9 mouse cellular contexts compared by ENCODE assay signal in genomic region chr2:75588572-75588971, GRCm38 (mm10).
DNase-seq lines count a peak whose midpoint lies in the region; ATAC-seq and TF ChIP-seq lines count a peak whose summit lies in the region.
"Had no signal": no experiment of that assay in that cellular context is flagged by ENCODE, and none has a peak within 500 bp of the region (broad histone marks: within the 10 kb centered on the region; RNA-seq: fewer than 3 reads in every experiment).

No protein-coding gene starts in this region.

- 1% methylated on average over 6 of the region's 6 CpGs for WGBS in spleen, adult 2 months

- H3K36me3 ChIP-seq in spleen, adult 2 months (ENCODE audit: control insufficient read depth, insufficient read depth, low read length) = no peaks in the 10 kb centered on the region
- H3K36me3 ChIP-seq: heart, embryonic 15.5 days had no signal

- DNase-seq in adrenal gland, adult 18-20 months (ENCODE audit: low spot score in 2 of 2) = peak; percentile 40 to 68
- no peak for DNase-seq in adrenal gland, postnatal 25 days
- peak; percentile 69 to 73 for DNase-seq in B cell, adult 2 months
- peak; percentile 74 for DNase-seq in c-Kit-positive CD71-positive TER-119-negative erythroid progenitor cells, embryonic 14.5 days (ENCODE audit: low read depth)
- DNase-seq in frontal cortex, postnatal 10 days (ENCODE audit: low spot score in 2 of 2) = peak; percentile 33 to 61
- peak; percentile 45 for DNase-seq in layer of hippocampus, adult 9-11 months
- peak; percentile 16 to 40 for DNase-seq in spleen, adult 2 months (ENCODE audit: low read depth in 1 of 2, low spot score in 2 of 2)

- peak; percentile 50; the same call in 1 of the 2 replicates for ATAC-seq in megakaryocyte-erythroid progenitor cell, adult 5-6 weeks (replicated peaks; ENCODE audit: low FRiP score, low TSS enrichment, poor library complexity, severe bottlenecking)

- TF ChIP-seq POLR2A in spleen, adult 2 months (IDR thresholded peaks at IDR 0.05; ENCODE audit: low read depth, low read length) = no peak

- H3K4me1 ChIP-seq in spleen, adult 2 months (ENCODE audit: control insufficient read depth, insufficient read depth, insufficient read length) = peaks cover 2% of the 10 kb centered on the region; the same call in 1 of the 2 replicates

- H3K27ac ChIP-seq in spleen, adult 2 months (ENCODE audit: insufficient read depth, low read length) = no peak overlapping the region
- H3K27ac ChIP-seq: heart, embryonic 15.5 days had no signal

- no peak overlapping the region for H3K4me3 ChIP-seq in spleen, adult 2 months (ENCODE audit: extremely low read depth, insufficient read depth, insufficient read length)

- no peaks in the 10 kb centered on the region; the same call in none of the 2 replicates for H3K27me3 ChIP-seq in spleen, adult 2 months (ENCODE audit: control insufficient read depth, insufficient read depth, low read length)

- TF ChIP-seq CTCF in spleen, adult 2 months (IDR thresholded peaks at IDR 0.05; ENCODE audit: extremely low read depth, insufficient read depth, insufficient read length, insufficient replicate concordance) = no peak
